ENCODE assay signal across 15 mouse cellular contexts in genomic region chr9:16147735-16148134, GRCm38 (mm10).
A peak's percentile ranks its signal among the peaks of the same experiment; 100 is the strongest.
DNase-seq lines count a peak whose midpoint lies in the region; ATAC-seq and TF ChIP-seq lines count a peak whose summit lies in the region.
"Had no signal": no experiment of that assay in that cellular context is flagged by ENCODE, and none has a peak within 500 bp of the region (broad histone marks: within the 10 kb centered on the region; RNA-seq: fewer than 3 reads in every experiment).

No protein-coding gene starts in this region.

- DNase-seq in lung, postnatal 0 days (ENCODE audit: low spot score), result no peak
- DNase-seq in urinary bladder, adult 2 months (ENCODE audit: low spot score), result no peak
- no peak for DNase-seq in right cerebral cortex, adult 2 months (ENCODE audit: low spot score in 2 of 2)
- DNase-seq: cerebellum, adult 8-10 months; heart, postnatal 14 days; kidney, postnatal 25 days; liver, postnatal 0 days; thymus, adult 2 months had no signal

- peaks cover 16% of the 10 kb centered on the region for H3K4me1 ChIP-seq in forebrain, embryonic 12.5 days
- peaks cover 16% of the 10 kb centered on the region for H3K4me1 ChIP-seq in hindbrain, embryonic 12.5 days
- peaks cover 25% of the 10 kb centered on the region for H3K4me1 ChIP-seq in midbrain, embryonic 13.5 days (replicated peaks)
- 0 out of 2 replicates have a peak, but pooled peaks cover 2% of the 10 kb centered on the region for H3K4me1 ChIP-seq in neural tube, embryonic 15.5 days
- H3K4me1 ChIP-seq in lung, postnatal 0 days (ENCODE audit: insufficient read depth, low read depth, low read length), result no peaks in the 10 kb centered on the region

- H3K9me3 ChIP-seq in forebrain, embryonic 12.5 days, result no peaks in the 10 kb centered on the region
- H3K9me3 ChIP-seq in hindbrain, embryonic 12.5 days (replicated peaks), result no peaks in the 10 kb centered on the region
- H3K9me3 ChIP-seq in midbrain, embryonic 13.5 days, result no peaks in the 10 kb centered on the region
- no peaks in the 10 kb centered on the region for H3K9me3 ChIP-seq in neural tube, embryonic 15.5 days (replicated peaks)
- H3K9me3 ChIP-seq in lung, postnatal 0 days (ENCODE audit: low read length), result no peaks in the 10 kb centered on the region
- H3K9me3 ChIP-seq: embryonic facial prominence, embryonic 10.5 days had no signal

- H3K27ac ChIP-seq in forebrain, embryonic 12.5 days, result 0 out of 2 replicates have a peak overlapping the region, but pooled peaks have one; percentile 36
- H3K27ac ChIP-seq in hindbrain, embryonic 12.5 days, result no peak overlapping the region
- peak overlapping the region; percentile 25; the same call in 1 of the 2 replicates for H3K27ac ChIP-seq in midbrain, embryonic 13.5 days
- H3K27ac ChIP-seq in neural tube, embryonic 15.5 days (replicated peaks), result no peak overlapping the region
- H3K27ac ChIP-seq in lung, postnatal 0 days (ENCODE audit: low read length), result no peak overlapping the region
- H3K27ac ChIP-seq: embryonic facial prominence, embryonic 10.5 days had no signal

- no peak overlapping the region for H3K4me2 ChIP-seq in forebrain, embryonic 12.5 days
- no peak overlapping the region for H3K4me2 ChIP-seq in hindbrain, embryonic 12.5 days (replicated peaks)
- H3K4me2 ChIP-seq in midbrain, embryonic 13.5 days (replicated peaks), result no peak overlapping the region
- no peak overlapping the region for H3K4me2 ChIP-seq in neural tube, embryonic 15.5 days
- no peak overlapping the region for H3K4me2 ChIP-seq in lung, postnatal 0 days (replicated peaks; ENCODE audit: low read depth, low read length)

- H3K9ac ChIP-seq in forebrain, embryonic 12.5 days, result no peak overlapping the region
- H3K9ac ChIP-seq in hindbrain, embryonic 12.5 days, result no peak overlapping the region
- no peak overlapping the region for H3K9ac ChIP-seq in midbrain, embryonic 13.5 days (replicated peaks)
- H3K9ac ChIP-seq in neural tube, embryonic 15.5 days (replicated peaks), result no peak overlapping the region
- H3K9ac ChIP-seq in lung, postnatal 0 days (replicated peaks; ENCODE audit: low read depth), result no peak overlapping the region
- H3K9ac ChIP-seq: liver, postnatal 0 days had no signal

- WGBS in forebrain, embryonic 12.5 days, result 7% methylated on average over 1 of the region's 1 CpGs
- WGBS in hindbrain, embryonic 12.5 days, result 21% methylated on average over 1 of the region's 1 CpGs
- 10% methylated on average over 1 of the region's 1 CpGs for WGBS in midbrain, embryonic 13.5 days
- 14% methylated on average over 1 of the region's 1 CpGs for WGBS in neural tube, embryonic 15.5 days
- WGBS in lung, postnatal 0 days, result 61% methylated on average over 1 of the region's 1 CpGs

- no peak for TF ChIP-seq CTCF in lung, postnatal 0 days (IDR thresholded peaks at IDR 0.05)

- H3K4me3 ChIP-seq in forebrain, embryonic 12.5 days (replicated peaks), result no peak overlapping the region
- no peak overlapping the region for H3K4me3 ChIP-seq in hindbrain, embryonic 12.5 days
- H3K4me3 ChIP-seq in midbrain, embryonic 13.5 days (replicated peaks), result no peak overlapping the region
- no peak overlapping the region for H3K4me3 ChIP-seq in neural tube, embryonic 15.5 days (replicated peaks)
- no peak overlapping the region for H3K4me3 ChIP-seq in lung, postnatal 0 days (ENCODE audit: low read depth, low read length)
- H3K4me3 ChIP-seq: embryonic facial prominence, embryonic 10.5 days had no signal

- TF ChIP-seq EP300 in lung, postnatal 0 days (IDR thresholded peaks at IDR 0.05), result no peak

- H3K27me3 ChIP-seq in forebrain, embryonic 12.5 days, result no peaks in the 10 kb centered on the region
- no peaks in the 10 kb centered on the region for H3K27me3 ChIP-seq in hindbrain, embryonic 12.5 days
- H3K27me3 ChIP-seq in midbrain, embryonic 13.5 days, result no peaks in the 10 kb centered on the region
- H3K27me3 ChIP-seq in neural tube, embryonic 15.5 days (replicated peaks), result no peaks in the 10 kb centered on the region
- no peaks in the 10 kb centered on the region for H3K27me3 ChIP-seq in lung, postnatal 0 days (replicated peaks; ENCODE audit: insufficient read depth, low read length)

- ATAC-seq in forebrain, embryonic 12.5 days (ENCODE audit: low FRiP score), result peak; percentile 66
- peak; percentile 82 for ATAC-seq in hindbrain, embryonic 12.5 days (ENCODE audit: low FRiP score)
- ATAC-seq in midbrain, embryonic 13.5 days, result peak; percentile 73
- ATAC-seq in neural tube, embryonic 15.5 days (ENCODE audit: low FRiP score), result peak; percentile 56
- ATAC-seq in lung, postnatal 0 days, result no peak
- ATAC-seq: activated CD4-positive, CD25-positive, alpha-beta regulatory T cell, adult 4 months; intestine, embryonic 16.5 days; liver, postnatal 0 days had no signal

- no peaks in the 10 kb centered on the region for H3K36me3 ChIP-seq in forebrain, embryonic 12.5 days (replicated peaks)
- H3K36me3 ChIP-seq in hindbrain, embryonic 12.5 days, result no peaks in the 10 kb centered on the region
- H3K36me3 ChIP-seq in midbrain, embryonic 13.5 days, result no peaks in the 10 kb centered on the region
- H3K36me3 ChIP-seq in neural tube, embryonic 15.5 days, result no peaks in the 10 kb centered on the region
- no peaks in the 10 kb centered on the region for H3K36me3 ChIP-seq in lung, postnatal 0 days (ENCODE audit: insufficient read depth, low read length)
- H3K36me3 ChIP-seq: embryonic facial prominence, embryonic 10.5 days had no signal

Comparison
In these comparisons a context has a peak if more than half of its experiments do, and no peak if none do; other contexts are left out.
1. H3K27ac ChIP-seq: peak in forebrain, embryonic 12.5 days (single experiment) and midbrain, embryonic 13.5 days (single experiment); none in hindbrain, embryonic 12.5 days (single experiment), neural tube, embryonic 15.5 days (single experiment) and lung, postnatal 0 days (single experiment).